Mouse (Mus musculus): Measurements from ENCODE around the gene Pla2g2d.

DNA sequence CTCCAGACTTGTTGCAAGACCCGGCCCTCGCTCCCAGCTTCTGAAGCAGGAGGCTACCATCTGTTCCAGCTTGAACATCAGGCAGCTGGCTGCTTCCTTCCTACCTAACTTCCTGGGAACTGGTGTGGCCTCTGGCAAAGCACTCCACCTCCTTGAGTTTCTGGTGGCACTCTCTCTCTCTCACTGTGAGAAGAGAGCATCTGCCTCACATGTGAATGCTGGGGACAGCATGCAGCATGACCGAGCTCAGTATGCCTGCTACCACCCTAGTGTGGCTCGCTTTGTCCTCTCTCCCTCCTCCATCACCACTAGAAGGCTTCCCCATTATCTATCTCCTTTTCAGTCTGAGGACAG, 21.7 kb downstream of the Pla2g2d start:
- no peak for TF ChIP-seq CTCF (IDR thresholded peaks at IDR 0.05; ENCODE audit: control insufficient read depth, insufficient read depth, low read length)
- TF ChIP-seq POLR2A (IDR thresholded peaks at IDR 0.05; ENCODE audit: borderline replicate concordance, control insufficient read depth, low read depth, low read length): no peak

Data from bone marrow, adult 2 months (tissue).